Mouse (Mus musculus): ENCODE results near the gene Tpx2.
A peak's percentile ranks its signal among the peaks of the same experiment; 100 is the strongest.

DNA sequence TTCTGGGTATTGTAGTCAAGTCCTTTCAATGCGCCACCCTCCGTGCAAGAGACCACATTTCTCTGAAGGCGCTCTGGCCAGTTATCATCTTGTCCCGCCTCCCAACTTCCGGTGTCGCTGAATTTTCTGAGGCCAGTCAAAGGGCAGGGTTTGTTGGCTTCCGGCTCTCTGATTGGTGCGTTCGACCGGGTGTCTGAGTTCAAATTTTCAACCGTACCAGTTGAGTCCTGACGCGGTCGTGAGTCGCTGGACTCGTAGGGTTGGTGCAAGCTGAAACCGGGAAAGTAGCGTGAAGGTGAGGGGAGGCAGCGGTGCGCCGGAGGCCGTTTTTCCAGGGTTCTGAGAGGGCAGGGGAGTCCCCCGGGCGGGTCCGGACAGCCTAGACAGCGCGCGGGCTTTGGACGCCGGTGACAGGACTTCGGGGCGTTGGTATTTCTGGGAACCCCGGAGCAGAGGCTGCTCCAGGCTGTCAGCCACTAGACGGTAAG, at the start of gene Tpx2:
- TF ChIP-seq CTCF (IDR thresholded peaks at IDR 0.05; ENCODE audit: low read depth) (peak; percentile 57), EP300 (optimal IDR thresholded peaks at IDR 0.05) (no peak)
